Mouse (Mus musculus) cortical plate, adult 2 months (tissue): ENCODE measurements at regions not wholly inside any gene's neighbourhood (a gene's known extent, or its start where the extent isn't known, plus 50 kb on each side); places are given as distances from the start of the nearest gene placed in this dataset.

Source experiments
- CTCF ChIP-seq: fragments of 200-500 bp; IDR thresholded peaks from 2 replicates; pipeline ENCODE4 v1.5.1; 2011; ENCODE audit warnings: mild to moderate bottlenecking, control low read depth, low read length; ENCODE audit not compliant: insufficient read depth; ENCODE audit errors: extremely low read depth
- POLR2A ChIP-seq: fragments of 200-500 bp; IDR thresholded peaks from 2 replicates; pipeline ENCODE4 v1.6.1; 2011; ENCODE audit warnings: mild to moderate bottlenecking, low read length, control low read depth; ENCODE audit not compliant: insufficient read depth; ENCODE audit errors: extremely low read depth

GRCm38 (mm10) chr13:63660431-63660830 lies 87.0 kb upstream of the Ptch1 start:
- no peak for TF ChIP-seq CTCF
- TF ChIP-seq POLR2A = no peak
